Mouse (Mus musculus) hindbrain, embryonic 11.5 days (tissue): ENCODE results near the gene Mfsd4a. TPM values are rescaled to one million over a fixed set of nuclear protein-coding genes. Genes with fewer than 3 reads are reported as not detected.

ENCODE experiments used
- ATAC-seq: fragments of 200-750 bp; cut with Nextera tagmentation; 2 replicates; pipeline ENCODE4 v1.8.0; 2017; ENCODE audit warnings: mild to moderate bottlenecking, moderate TSS enrichment, moderate library complexity; ENCODE audit not compliant: low FRiP score
- DNase-seq: peaks from one replicate; pipeline ENCODE4 v3.0.0-alpha.2; 2015; ENCODE audit warnings: low spot score
- H3K27ac ChIP-seq: fragments of 300-500 bp; sonication (generic); 2 replicates; pipeline ENCODE4 v1.5.1; 2014; ENCODE audit warnings: mild to moderate bottlenecking, low read depth, low read length
- H3K27me3 ChIP-seq: fragments of 300-500 bp; sonication (generic); 2 replicates; pipeline ENCODE4 v1.6.1; 2014; ENCODE audit warnings: mild to moderate bottlenecking, low read length, moderate library complexity, mixed read lengths; ENCODE audit not compliant: control insufficient read depth, insufficient read depth
- H3K36me3 ChIP-seq: fragments of 300-500 bp; sonication (generic); 2 replicates; pipeline ENCODE4 v1.6.1; 2014; ENCODE audit warnings: mild to moderate bottlenecking, low read length, moderate library complexity, mixed read lengths; ENCODE audit not compliant: control insufficient read depth, insufficient read depth
- H3K4me1 ChIP-seq: fragments of 300-500 bp; sonication (generic); replicated peaks from 2 replicates; pipeline ENCODE4 v1.6.1; 2014; ENCODE audit warnings: low read length, mixed read lengths; ENCODE audit not compliant: control insufficient read depth, insufficient read depth
- H3K4me2 ChIP-seq: fragments of 300-500 bp; sonication (generic); replicated peaks from 2 replicates; pipeline ENCODE4 v1.6.1; 2014; ENCODE audit warnings: mild to moderate bottlenecking, low read depth, low read length
- H3K4me3 ChIP-seq: fragments of 300-500 bp; sonication (generic); 2 replicates; pipeline ENCODE4 v1.5.1; 2014; ENCODE audit warnings: low read depth, low read length
- H3K9ac ChIP-seq: fragments of 300-500 bp; sonication (generic); 2 replicates; pipeline ENCODE4 v1.6.1; 2014; ENCODE audit warnings: low read depth, low read length
- H3K9me3 ChIP-seq: fragments of 300-500 bp; sonication (generic); 2 replicates; pipeline ENCODE4 v1.6.1; 2016; ENCODE audit warnings: low read length; ENCODE audit not compliant: control insufficient read depth
- WGBS: fragments of 180-500 bp; shearing (Covaris S2); extraction: QIAGEN DNeasy Blood & Tissue Kit; methylation state at CpG from one replicate; pipeline ENCODE4 v1.1.7; 2014; 5-methylcytosine and 5-hydroxymethylcytosine counted together
- polyA plus RNA-seq: library from polyadenylated mRNA; unstranded; fragments of >200 nt; fragmentation: Nextera tagmentation; extraction: Ambion mirVana; gene quantifications from 2 replicates; pipeline ENCODE4 v1.2.1, GENCODE M21; 2014

The Mfsd4a gene
- polyA plus RNA-seq, 1 experiment from 2014 or later = 11.0 TPM

DNA sequence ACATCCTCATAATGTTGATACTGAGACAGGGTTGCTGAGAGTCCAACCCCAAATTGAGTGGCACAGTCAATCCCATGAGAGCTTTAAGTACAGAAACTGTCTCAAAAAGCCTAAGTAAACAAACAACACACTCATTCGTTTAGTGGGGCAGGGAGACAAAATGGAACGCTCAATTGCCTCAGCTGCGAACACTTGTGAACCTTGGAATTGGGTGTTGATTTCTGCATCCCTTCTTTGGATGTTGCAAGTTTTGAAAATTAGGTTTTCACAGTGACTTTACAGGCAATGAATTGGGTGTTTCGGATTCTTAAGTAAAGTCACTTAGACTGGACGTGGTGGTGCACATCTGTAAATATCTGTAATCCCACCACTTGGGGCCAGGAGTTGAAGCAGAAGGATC is 61.1 kb downstream of the Mfsd4a start:
- 33% methylated on average over 5 of the region's 5 CpGs for WGBS
- peak overlapping the region; percentile 92; the same call in 1 of the 2 replicates for H3K27ac ChIP-seq
- H3K4me1 ChIP-seq = no peaks in the 10 kb centered on the region; the same call in 1 of the 2 replicates

GRCm38 (mm10) chr1:132006046-132006445 is 61.8 kb downstream of the Mfsd4a start:
- no peak overlapping the region for H3K9ac ChIP-seq
- no peaks in the 10 kb centered on the region for H3K27me3 ChIP-seq
- H3K4me2 ChIP-seq = no peak overlapping the region
- H3K9me3 ChIP-seq = no peaks in the 10 kb centered on the region
- H3K4me3 ChIP-seq = no peak overlapping the region
- no peaks in the 10 kb centered on the region; the same call in 1 of the 2 replicates for H3K4me1 ChIP-seq
- H3K27ac ChIP-seq = no peak overlapping the region
- WGBS = 91% methylated on average over 3 of the region's 3 CpGs
- no peaks in the 10 kb centered on the region for H3K36me3 ChIP-seq
- ATAC-seq (no peak), DNase-seq (no peak)

More for the DNA sequence above, 61.1 kb downstream of the Mfsd4a start:
- H3K27me3 ChIP-seq = no peaks in the 10 kb centered on the region
- H3K9ac ChIP-seq = peak overlapping the region; percentile 97; the same call in 1 of the 2 replicates
- no peaks in the 10 kb centered on the region for H3K9me3 ChIP-seq
- peak overlapping the region; percentile 93 for H3K4me3 ChIP-seq
- peak overlapping the region; percentile 81 for H3K4me2 ChIP-seq
- ATAC-seq (no peak), DNase-seq (no peak)
- H3K36me3 ChIP-seq = no peaks in the 10 kb centered on the region

GRCm38 (mm10) chr1:132005466-132005865 is 62.4 kb downstream of the Mfsd4a start:
- WGBS = 93% methylated on average over 1 of the region's 1 CpGs
- DNase-seq = no peak
- Histone ChIP-seq H3K9ac (no peak overlapping the region), H3K9me3 (no peaks in the 10 kb centered on the region), H3K36me3 (no peaks in the 10 kb centered on the region), H3K27me3 (no peaks in the 10 kb centered on the region), H3K4me1 (no peaks in the 10 kb centered on the region; the same call in 1 of the 2 replicates), H3K4me3 (no peak overlapping the region), H3K4me2 (no peak overlapping the region), H3K27ac (no peak overlapping the region)
- ATAC-seq = no peak

DNA sequence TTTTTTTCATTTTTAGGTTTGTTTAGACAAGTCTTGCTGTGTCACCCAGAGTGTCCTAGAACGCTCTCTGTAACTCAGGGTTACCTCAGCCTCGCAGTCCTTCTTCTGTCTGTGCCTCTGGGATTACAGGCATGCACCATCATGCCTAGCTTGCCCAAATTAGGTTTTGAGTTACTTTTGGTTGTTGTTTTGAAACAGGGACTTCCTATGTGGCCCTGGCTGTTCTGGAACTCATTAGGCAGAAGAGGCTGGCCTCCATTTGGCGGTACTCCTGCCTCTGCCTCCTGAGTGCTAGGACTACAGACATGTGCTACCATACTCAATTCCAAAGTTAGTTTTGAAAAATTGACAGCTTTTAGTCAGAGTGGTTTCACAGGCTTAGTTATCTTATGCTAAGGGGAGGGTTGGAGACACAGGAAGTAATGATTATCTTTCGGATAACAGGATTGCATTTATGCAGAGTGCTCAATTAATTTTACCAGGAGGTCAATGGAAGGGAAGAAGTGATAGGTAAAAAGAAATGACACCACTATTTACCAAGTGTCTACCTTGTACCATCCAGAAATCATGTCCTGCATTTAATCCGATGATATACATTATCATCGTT is 63.2 kb downstream of the Mfsd4a start:
- H3K4me1 ChIP-seq = no peaks in the 10 kb centered on the region; the same call in 1 of the 2 replicates
- no peak overlapping the region for H3K4me3 ChIP-seq
- no peak overlapping the region for H3K4me2 ChIP-seq
- H3K9me3 ChIP-seq = no peaks in the 10 kb centered on the region
- DNase-seq = no peak
- H3K36me3 ChIP-seq = no peaks in the 10 kb centered on the region
- no peak overlapping the region for H3K27ac ChIP-seq
- 84% methylated on average over 6 of the region's 6 CpGs for WGBS
- H3K27me3 ChIP-seq = no peaks in the 10 kb centered on the region
- no peak for ATAC-seq
- H3K9ac ChIP-seq = no peak overlapping the region

DNA sequence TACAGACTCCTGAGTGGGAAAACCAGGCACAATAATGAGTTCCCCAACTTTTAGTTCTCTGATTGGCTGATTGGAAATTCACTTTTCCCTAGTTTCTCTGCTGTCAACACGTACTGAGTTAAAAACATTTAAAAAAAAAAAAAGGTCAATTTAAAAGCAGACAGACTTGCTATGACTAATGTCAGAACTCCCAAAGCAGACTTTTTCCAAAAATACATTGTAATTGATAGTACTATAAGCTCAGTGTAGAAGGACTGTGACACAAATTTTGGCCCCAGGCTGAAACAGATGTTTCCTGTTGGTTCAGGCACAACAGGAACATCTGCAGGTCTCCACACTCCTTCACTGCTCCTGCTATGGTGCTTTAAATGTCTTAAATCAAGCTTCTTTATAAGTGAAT is 64.0 kb downstream of the Mfsd4a start:
- H3K9ac ChIP-seq = no peak overlapping the region
- WGBS = 73% methylated on average over 1 of the region's 1 CpGs
- H3K4me2 ChIP-seq = no peak overlapping the region
- H3K9me3 ChIP-seq = no peaks in the 10 kb centered on the region
- no peaks in the 10 kb centered on the region for H3K27me3 ChIP-seq
- H3K4me3 ChIP-seq = no peak overlapping the region
- H3K36me3 ChIP-seq = no peaks in the 10 kb centered on the region
- H3K4me1 ChIP-seq = no peaks in the 10 kb centered on the region; the same call in 1 of the 2 replicates
- no peak overlapping the region for H3K27ac ChIP-seq
- no peak for ATAC-seq
- DNase-seq = no peak

DNA sequence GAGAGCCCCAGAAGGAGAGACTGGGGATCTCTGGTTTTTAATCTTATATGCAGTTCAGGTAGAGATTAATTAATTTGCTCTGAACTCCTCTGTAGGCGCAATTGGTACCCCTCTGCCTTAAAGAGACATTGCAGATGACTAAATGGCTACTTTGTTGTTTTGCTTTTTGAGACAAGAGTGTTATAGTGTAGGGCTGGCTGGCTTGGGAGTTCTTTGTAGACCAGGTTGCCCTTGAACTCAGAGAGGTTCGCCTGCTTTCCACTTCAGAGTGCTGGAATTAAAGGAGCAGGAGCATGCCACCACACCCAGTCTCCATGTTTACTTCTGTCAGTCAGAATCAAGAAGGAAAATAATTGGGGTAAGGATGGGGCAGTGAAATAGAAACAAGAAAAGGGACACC is 64.8 kb downstream of the Mfsd4a start:
- WGBS = 61% methylated on average over 2 of the region's 2 CpGs
- H3K27me3 ChIP-seq = no peaks in the 10 kb centered on the region
- no peak overlapping the region for H3K4me2 ChIP-seq
- DNase-seq (no peak), ATAC-seq (no peak)
- H3K9ac ChIP-seq = no peak overlapping the region
- no peaks in the 10 kb centered on the region for H3K9me3 ChIP-seq
- no peak overlapping the region for H3K4me3 ChIP-seq
- H3K4me1 ChIP-seq = no peaks in the 10 kb centered on the region; the same call in 1 of the 2 replicates
- no peak overlapping the region for H3K27ac ChIP-seq
- H3K36me3 ChIP-seq = no peaks in the 10 kb centered on the region

DNA sequence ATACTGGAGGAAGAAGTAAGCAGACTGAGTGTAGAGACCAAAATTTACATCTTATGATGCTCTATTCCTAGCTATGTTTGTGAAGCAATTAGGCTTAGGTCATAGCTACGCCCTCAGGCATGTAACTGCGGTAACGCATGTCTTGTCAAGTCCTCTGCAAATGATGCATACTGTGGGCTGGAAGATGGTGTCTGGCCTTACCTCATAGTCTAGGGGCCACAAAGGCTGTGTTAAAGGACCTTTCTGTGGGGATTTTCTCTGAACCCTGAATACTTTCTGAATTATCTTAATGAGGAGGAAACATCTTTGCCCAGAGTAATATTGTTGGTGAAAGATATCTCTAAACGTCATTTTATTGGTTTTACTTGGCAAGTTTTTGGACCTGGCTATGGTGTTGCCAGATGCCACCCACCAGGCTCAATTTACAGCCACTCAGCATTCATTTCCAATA is 66.0 kb downstream of the Mfsd4a start:
- Histone ChIP-seq H3K9ac (no peak overlapping the region), H3K27me3 (no peaks in the 10 kb centered on the region), H3K4me3 (no peak overlapping the region), H3K27ac (no peak overlapping the region), H3K4me2 (no peak overlapping the region), H3K9me3 (no peaks in the 10 kb centered on the region), H3K36me3 (no peaks in the 10 kb centered on the region), H3K4me1 (no peaks in the 10 kb centered on the region; the same call in 1 of the 2 replicates)
- 91% methylated on average over 4 of the region's 4 CpGs for WGBS
- no peak for DNase-seq
- ATAC-seq = no peak

DNA sequence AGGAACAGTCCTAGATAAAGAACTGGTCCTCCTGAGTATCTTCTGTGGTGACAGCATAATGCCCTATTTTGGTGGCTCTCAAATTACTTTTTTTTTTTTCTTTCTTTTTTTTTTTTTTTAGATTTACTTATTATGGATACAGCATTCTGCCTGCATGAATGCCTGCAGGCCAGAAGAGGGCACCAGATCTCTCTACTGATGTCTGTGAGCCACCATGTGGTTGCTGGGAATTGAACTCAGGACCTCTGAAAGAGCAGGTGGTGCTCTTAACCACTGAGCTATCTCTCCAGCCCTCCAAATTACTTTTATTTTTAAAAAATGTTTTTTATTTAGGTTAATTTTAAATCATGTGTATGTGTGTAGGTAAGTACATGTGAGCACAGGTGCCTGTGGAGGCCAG is 67.4 kb downstream of the Mfsd4a start:
- Histone ChIP-seq H3K27me3 (no peaks in the 10 kb centered on the region), H3K9ac (no peak overlapping the region), H3K4me2 (no peak overlapping the region), H3K4me1 (no peaks in the 10 kb centered on the region), H3K27ac (no peak overlapping the region), H3K9me3 (no peaks in the 10 kb centered on the region), H3K4me3 (no peak overlapping the region), H3K36me3 (no peaks in the 10 kb centered on the region)
- ATAC-seq (no peak), DNase-seq (no peak)

DNA sequence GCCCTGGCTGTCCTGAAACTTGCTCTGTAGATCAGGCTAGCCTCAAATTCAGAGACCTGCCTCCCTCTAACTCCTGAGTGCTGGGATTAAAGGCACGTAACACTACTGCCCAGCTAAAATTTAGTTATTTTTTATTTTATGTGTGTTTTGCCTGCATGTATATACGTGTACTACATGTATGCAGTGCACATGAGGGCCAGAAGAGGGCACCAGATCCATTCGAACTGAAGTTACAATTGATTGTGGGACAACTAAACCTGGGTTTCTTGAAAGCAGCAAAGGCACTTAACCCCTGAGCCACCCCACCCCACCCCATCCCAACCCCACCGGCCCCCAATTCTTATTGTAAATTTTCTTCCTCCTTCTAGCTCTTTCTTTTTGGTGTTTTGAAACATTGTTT is 72.8 kb downstream of the Mfsd4a start:
- WGBS = 37% methylated on average over 4 of the region's 4 CpGs
- Histone ChIP-seq H3K9ac (no peak overlapping the region), H3K27ac (no peak overlapping the region), H3K4me3 (no peak overlapping the region), H3K4me2 (no peak overlapping the region), H3K36me3 (no peaks in the 10 kb centered on the region), H3K9me3 (no peaks in the 10 kb centered on the region), H3K4me1 (no peaks in the 10 kb centered on the region), H3K27me3 (no peaks in the 10 kb centered on the region)
- peak; percentile 67 for DNase-seq
- ATAC-seq = no peak
